Comparison of ENCODE assay signal across 18 mouse cellular contexts in genomic region chr7:78652296-78652695, GRCm38 (mm10).
A peak's percentile ranks its signal among the peaks of the same experiment; 100 is the strongest.
DNase-seq lines count a peak whose midpoint lies in the region; ATAC-seq and TF ChIP-seq lines count a peak whose summit lies in the region.
"Had no signal": no experiment of that assay in that cellular context is flagged by ENCODE, and none has a peak within 500 bp of the region (broad histone marks: within the 10 kb centered on the region; RNA-seq: fewer than 3 reads in every experiment).

No protein-coding gene starts in this region.

- no peaks in the 10 kb centered on the region for H3K27me3 ChIP-seq in spleen, adult 2 months (ENCODE audit: control insufficient read depth, insufficient read depth, low read length)
- H3K27me3 ChIP-seq: embryonic facial prominence, embryonic 12.5 days; heart, embryonic 12.5 days; hindbrain, embryonic 15.5 days had no signal

- H3K4me3 ChIP-seq in spleen, adult 2 months (ENCODE audit: extremely low read depth, insufficient read depth, insufficient read length), result no peak overlapping the region
- H3K4me3 ChIP-seq: embryonic facial prominence, embryonic 12.5 days; forebrain, embryonic 10.5 days; gastrocnemius, adult 2 months; heart, embryonic 12.5 days; hindbrain, embryonic 15.5 days; neural tube, embryonic 15.5 days had no signal

- TF ChIP-seq CTCF in spleen, adult 2 months (IDR thresholded peaks at IDR 0.05; ENCODE audit: extremely low read depth, insufficient read depth, insufficient read length, insufficient replicate concordance), result peak; percentile 10; the same call in 1 of the 2 replicates

- no peaks in the 10 kb centered on the region for H3K36me3 ChIP-seq in spleen, adult 2 months (ENCODE audit: control insufficient read depth, insufficient read depth, low read length)
- H3K36me3 ChIP-seq: embryonic facial prominence, embryonic 12.5 days; forebrain, embryonic 10.5 days; heart, embryonic 12.5 days; hindbrain, embryonic 15.5 days; neural tube, embryonic 15.5 days had no signal

- no peak for TF ChIP-seq POLR2A in spleen, adult 2 months (IDR thresholded peaks at IDR 0.05; ENCODE audit: low read depth, low read length)

- H3K27ac ChIP-seq in spleen, adult 2 months (ENCODE audit: insufficient read depth, low read length), result no peak overlapping the region
- H3K27ac ChIP-seq: embryonic facial prominence, embryonic 12.5 days; forebrain, embryonic 10.5 days; gastrocnemius, adult 2 months; hindbrain, embryonic 15.5 days; neural tube, embryonic 15.5 days had no signal

- no peaks in the 10 kb centered on the region for H3K4me1 ChIP-seq in spleen, adult 2 months (ENCODE audit: control insufficient read depth, insufficient read depth, insufficient read length)
- H3K4me1 ChIP-seq: embryonic facial prominence, embryonic 12.5 days; heart, embryonic 12.5 days had no signal

- 52% methylated on average over 1 of the region's 1 CpGs for WGBS in spleen, adult 2 months

- peak; percentile 31 for DNase-seq in heart, adult 11 months
- DNase-seq in heart, adult 18-20 months, result no peak
- no peak for DNase-seq in spleen, adult 2 months (ENCODE audit: low read depth in 1 of 2, low spot score in 2 of 2)
- no peak for DNase-seq in spleen, postnatal 10 days (ENCODE audit: low spot score in 2 of 2)
- peak; percentile 20 for DNase-seq in thymus, postnatal 25 days
- DNase-seq in MN1 (ENCODE audit: low spot score), result no peak
- no peak for DNase-seq in right cerebral cortex, postnatal 14 days
- DNase-seq: B cell, adult 2 months; cerebellum, postnatal 10 days; gastrocnemius, adult 2 months; left cerebral cortex, postnatal 4 days; right cerebral cortex, postnatal 25 days had no signal

- peak; percentile 76 for ATAC-seq in common myeloid progenitor, adult 5-6 weeks (replicated peaks; ENCODE audit: low read depth, poor library complexity, severe bottlenecking)

Comparison
In these comparisons a context has a peak if more than half of its experiments do, and no peak if none do; other contexts are left out.
1. DNase-seq: peak in heart, adult 11 months (single experiment) and thymus, postnatal 25 days (single experiment); none in heart, adult 18-20 months (0 of 2), spleen, adult 2 months (0 of 2), spleen, postnatal 10 days (0 of 2), MN1 (single experiment) and right cerebral cortex, postnatal 14 days (single experiment).